Mouse (Mus musculus) natural killer cell, adult 2 months (primary cell): Measurements from ENCODE around the gene Tubb4b.
"Not testable (repeated sequence)": the region's sequence is repeated elsewhere in the genome, so short reads cannot be mapped to it uniquely, and the experiment has no call there.

Experiments
- DNase-seq, 2 experiments: peaks; one replicate each; pipeline ENCODE4 v3.0.0; 2022; ENCODE audit warnings: low spot score in 2 of 2

Gene Tubb4b

GRCm38 (mm10) chr2:25224492-25224765, at the start of gene Tubb4b:
Tubb4b (minus strand) TSS chr2:25224702.
- DNase-seq, result no peak

GRCm38 (mm10) chr2:25273010-25273409, 48.5 kb upstream of the Tubb4b start:
- DNase-seq, result no peak

GRCm38 (mm10) chr2:25272515-25272914, 48.0 kb upstream of the Tubb4b start:
- DNase-seq, result no peak

DNA sequence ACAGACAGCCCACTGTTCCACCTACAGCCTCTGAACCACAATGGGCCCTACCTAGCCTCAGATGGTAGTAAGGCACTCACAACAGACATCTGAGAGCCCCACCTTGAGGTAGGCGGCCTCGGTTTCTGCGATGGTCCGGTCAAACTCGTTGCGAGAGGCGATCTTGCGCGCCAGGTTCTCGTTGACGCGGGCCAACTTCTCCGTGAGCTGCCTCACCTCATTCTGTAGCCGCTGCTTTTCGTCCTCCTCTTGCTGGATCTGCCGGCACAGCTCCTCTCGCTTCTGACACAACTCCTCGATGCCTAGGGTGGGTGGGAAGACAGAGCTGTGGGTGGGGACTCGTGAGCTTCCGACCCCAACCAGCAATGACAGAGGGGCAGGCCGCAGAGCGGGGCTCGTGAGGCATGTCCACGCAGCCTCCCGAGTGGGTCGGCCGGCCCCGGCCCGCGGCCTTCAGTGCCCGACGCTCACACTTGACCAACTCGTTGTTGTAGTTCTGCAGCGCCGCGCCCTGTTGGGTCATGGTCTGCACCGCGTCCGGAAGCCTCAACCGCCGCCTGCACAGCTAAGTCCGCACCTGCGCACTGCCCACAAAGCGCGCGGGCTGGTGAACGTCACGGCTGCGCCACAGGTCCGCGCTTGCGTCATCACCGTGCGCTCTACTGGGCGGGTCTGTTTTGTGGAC, 47.5 kb upstream of the Tubb4b start, which contains the start of the genes Ssna1 and Anapc2:
Ssna1 (minus strand) TSS at position 612 of the 685 bp plus-strand sequence.
Anapc2 (plus strand) TSS at position 652 of the 685 bp plus-strand sequence.
- DNase-seq, result peak; percentile 96 to 97

- no peak for DNase-seq
Observed at GRCm38 (mm10) chr2:25267746-25268309, 43.3 kb upstream of the Tubb4b start.

- DNase-seq, result no peak
Observed at GRCm38 (mm10) chr2:25267241-25267640, 42.7 kb upstream of the Tubb4b start.

DNA sequence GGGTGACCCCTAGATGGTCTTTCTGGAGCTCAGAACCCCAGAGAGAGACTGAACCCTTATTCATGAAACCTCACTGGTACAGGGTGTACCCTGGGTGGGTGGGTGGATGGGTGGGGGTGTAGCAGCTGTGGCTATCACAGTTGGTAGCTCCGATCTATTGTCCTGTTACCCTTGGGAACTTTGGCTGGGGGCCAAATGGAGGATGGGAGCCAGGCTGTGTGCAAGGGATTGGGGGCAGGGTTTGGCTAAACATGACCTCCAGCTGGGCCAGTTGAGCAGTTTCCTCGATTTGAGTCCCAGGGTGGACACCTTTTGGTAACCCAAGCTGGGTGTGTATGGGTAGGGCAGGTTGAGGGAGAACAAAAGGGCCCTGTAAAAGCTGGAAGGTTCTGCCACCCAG, 42.2 kb upstream of the Tubb4b start:
- DNase-seq, result no peak

GRCm38 (mm10) chr2:25265897-25266656, 41.6 kb upstream of the Tubb4b start:
- no peak for DNase-seq

DNA sequence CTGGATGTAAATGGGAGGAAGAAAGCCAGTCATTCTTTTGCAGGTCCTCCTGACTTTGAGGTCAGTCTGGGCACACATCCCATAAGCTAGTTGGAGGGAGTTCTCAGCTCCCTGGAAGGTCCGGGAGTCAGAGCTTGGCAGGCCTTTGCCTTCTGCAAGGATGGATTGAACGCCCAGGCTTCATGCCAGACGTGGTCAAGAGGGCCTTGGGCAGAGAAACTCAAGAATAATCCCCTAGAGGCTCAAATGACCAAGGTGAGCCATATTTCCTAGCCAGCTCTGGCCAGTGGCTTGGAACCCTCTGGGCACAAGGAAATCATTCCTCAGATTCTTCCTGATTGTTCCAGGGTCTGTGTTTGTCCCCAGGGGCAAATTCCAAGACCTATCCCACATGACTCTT, 40.3 kb upstream of the Tubb4b start:
- DNase-seq, result no peak

DNA sequence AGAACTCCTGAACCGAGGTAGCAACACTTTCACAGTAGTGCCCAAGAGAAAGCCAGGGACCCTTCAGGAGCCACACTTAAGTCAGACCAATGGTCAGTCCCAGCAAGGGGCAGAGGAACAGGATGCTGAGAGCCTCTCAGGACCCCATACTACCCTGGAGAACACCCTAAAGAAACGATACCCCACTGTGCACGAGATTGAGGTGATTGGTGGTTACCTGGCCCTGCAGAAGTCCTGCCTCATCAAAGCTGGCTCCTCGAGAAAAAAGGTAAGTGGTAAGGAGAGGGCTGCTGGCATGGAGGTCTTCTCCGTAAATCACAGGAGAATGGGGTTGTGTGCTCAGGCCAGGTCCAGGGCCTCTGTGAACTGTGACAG, 39.8 kb upstream of the Tubb4b start:
- no peak for DNase-seq

- DNase-seq, result no peak
Observed at GRCm38 (mm10) chr2:25263623-25264285, 39.3 kb upstream of the Tubb4b start.

DNA sequence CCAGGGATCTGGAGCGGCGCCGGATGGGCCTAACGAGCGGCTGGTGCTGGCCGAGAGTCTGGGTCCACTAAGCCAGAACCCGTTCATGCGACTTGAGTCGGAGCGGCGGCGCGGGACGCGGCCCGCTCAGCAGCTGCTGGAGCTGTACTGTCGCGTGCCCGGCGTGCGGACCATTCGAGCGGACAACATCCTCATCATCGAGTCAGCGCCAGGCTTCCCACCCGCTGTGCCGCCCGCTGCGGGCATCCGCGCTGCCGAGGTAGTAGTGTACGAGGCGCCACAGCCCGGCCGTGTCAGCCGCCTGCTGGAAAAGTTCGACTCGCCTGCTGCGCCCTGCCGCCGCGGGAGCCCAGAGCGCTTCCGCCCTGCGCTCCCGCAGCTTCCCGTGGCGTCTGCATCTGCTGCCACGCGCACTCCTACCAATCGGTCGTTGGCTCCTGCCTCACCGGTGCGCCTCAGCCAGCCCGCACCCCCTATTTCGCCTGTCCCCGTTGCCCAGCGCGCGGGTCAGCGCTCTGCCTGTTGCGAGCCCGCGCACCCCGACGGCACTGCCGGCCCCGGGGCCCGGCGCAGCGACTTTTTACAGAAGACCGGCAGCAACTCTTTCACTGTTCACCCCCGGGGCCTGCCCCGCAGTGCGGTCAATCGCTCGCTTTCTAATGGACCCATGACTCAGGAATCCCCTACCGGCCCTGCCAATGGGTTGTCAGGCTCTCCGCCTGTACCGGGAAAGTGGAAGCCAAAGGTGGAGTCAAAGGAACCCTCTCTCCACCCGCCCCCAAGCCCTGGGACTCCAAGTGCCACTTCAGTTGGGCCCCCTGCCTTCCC, 38.5 kb upstream of the Tubb4b start:
- peak in 1 of 2 experiments; percentile 49 for DNase-seq

DNA sequence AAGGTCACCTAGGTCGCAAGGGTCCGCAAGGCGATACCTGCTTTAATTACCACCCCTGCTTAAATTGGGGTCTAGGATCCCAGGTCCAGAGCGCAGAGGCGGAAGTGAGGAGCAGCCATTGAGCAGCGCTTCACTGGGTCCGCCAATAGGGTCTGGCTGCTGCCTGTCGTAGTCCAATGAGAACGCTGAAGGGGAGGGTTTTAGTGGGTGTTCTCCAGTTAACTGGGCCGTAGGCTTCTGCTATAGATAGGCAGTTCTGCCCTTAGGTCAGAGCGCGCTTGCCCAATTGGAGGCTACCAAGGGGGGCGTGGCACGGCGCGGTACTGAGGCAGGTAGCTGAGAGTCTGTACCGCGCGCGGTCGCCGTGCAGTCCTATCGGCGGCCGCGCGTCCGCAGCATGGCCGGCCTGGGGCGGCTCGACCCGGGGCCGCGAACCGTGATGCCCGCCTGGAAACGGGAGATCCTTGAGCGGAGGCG, 37.8 kb upstream of the Tubb4b start, which contains the start of gene Tprn:
Tprn (plus strand) TSS at position 328 of the 477 bp plus-strand sequence.
- peak; percentile 93 to 94 for DNase-seq

DNA sequence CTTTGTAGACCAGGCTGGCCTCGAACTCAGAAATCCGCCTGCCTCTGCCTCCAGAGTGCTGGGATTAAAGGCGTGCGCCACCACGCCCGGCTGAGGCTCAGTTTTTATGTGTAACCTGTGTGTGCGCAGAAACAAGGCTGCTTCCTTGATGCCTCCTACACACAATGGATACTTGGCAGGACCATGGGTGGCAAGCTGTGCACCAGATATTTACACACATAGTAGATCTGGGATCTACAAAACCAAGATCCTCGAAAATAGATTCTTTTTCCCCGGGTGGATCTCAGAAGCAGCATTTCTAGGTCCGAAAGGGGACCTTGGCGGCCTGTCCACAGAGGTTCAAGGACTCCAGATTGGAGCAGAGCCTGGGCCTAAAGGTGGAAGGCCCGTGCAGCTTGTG, 37.4 kb upstream of the Tubb4b start:
- DNase-seq, result no peak

- no peak for DNase-seq
Observed at GRCm38 (mm10) chr2:25258887-25259286, 34.4 kb upstream of the Tubb4b start.

DNA sequence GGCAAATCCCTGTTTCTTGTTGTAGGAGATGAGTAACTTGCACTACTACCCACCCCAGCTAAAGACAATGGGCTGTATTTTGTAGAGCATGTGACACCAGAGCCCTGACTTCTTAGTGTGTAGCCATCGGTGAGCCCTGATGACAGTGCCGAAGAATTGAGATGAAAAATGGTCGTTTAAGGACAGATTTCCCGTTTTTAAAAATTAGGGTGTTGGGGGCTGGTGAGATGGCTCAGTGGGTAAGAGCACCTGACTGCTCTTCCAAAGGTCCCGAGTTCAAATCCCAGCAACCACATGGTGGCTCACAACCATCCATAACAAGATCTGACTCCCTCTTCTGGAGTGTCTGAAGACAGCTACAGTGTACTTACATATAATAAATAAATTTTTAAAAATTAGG, 32.7 kb upstream of the Tubb4b start:
- DNase-seq, result not testable (repeated sequence)

DNA sequence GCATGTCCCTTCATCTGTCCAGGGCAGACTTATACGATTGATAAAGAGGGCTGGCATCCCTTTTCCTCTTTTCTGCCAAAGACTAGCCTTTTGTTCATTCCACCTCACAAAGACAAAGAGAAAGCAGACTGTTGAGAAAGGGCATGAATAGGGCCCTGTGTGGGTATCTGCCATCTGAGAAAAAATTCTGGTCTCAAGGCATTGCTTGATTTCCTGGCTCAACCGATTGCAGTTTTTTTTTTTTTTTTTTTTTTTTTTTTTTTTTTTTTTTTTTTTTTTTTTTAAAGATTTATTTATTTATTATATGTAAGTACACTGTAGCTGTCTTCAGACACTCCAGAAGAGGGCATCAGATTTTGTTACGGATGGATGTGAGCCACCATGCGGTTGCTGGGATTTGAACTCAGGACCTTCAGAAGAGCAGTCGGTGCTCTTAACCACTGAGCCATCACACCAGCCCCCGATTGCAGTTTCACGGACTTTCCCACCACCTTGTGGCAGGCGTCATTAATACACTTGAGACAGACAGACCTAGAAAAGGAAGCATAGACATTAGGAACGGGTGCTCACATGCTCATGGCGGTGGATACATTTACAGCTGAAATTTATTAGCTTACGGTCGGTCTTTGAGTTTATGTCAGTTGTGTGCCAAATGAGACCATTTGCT, 32.1 kb upstream of the Tubb4b start:
- peak; percentile 57 to 75 for DNase-seq

DNA sequence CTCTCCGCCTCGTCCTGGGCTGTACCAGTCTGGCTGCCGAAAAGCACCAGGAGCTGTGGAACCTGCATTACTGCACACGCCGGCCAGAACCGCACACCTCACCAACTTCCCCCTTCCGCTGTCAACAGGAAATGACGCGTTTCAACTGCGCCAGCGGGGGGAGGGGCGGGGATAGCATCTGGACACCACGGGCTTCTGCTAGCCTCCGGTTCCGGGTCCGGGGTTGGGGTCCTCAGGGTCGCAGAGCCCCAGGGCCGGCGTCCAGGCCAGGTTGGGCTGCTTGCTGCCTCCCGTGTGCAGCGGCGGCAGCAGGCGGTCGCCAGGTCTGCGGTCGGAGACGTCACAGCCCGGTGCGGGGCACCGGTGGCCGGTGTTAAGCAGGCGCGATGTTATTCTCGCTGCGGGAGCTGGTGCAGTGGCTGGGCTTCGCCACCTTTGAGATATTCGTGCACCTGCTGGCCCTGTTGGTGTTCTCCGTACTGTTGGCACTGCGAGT, 30.8 kb upstream of the Tubb4b start, which contains the start of gene Tmem203:
Tmem203 (plus strand) TSS at position 156 of the 496 bp plus-strand sequence.
- DNase-seq, result peak; percentile 86 to 88

GRCm38 (mm10) chr2:25252331-25252730, 27.8 kb upstream of the Tubb4b start:
- DNase-seq, result no peak
